Mouse (Mus musculus) spleen, postnatal 4 days (tissue): ENCODE data around the gene Prl7b1.

Source experiments
- DNase-seq, 2 experiments: peaks; one replicate each; pipeline ENCODE4 v3.0.0; 2022; ENCODE audit warnings: low spot score in 2 of 2

Gene Prl7b1

DNA sequence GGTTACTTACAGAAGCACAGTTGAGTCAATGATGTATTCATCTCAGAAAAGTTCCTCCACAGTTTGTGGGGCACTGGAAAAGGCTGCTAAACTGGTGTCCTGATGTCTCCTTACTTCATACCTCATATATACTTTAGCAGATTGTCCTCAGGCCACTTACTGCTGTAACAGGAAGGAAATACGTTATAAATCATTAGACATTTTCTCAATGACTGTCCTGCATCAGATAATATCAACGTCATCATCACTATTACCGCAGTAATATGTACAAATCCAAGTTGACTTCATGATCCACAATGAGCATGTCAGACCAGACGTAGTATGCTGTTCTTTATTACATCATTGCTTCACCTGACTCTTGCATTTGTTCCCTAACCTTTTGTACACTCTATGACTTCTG, at the start of gene Prl7b1:
Gene Prl7b1, minus strand, starts transcription at position 101 of the 400 bp plus-strand sequence.
- DNase-seq = no peak

DNA sequence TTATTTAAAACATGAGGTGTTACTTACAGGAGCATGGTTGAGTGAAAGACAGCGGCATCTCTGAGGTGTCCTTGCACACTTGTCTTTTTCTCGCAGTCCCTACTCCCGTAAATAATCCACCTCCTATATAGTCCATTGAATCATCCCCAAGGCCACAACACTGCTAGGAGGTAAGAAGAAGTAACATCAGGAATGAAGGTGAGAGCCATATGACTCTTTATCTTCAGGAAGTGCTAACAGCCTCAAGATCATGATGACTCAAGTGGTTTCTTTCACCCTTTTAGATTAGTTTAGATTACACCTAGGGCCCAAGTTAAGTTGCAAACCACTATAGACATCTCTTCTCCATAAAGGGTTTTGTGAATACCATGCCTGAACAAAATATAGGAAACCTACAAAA, 32.0 kb upstream of the Prl7b1 start, which contains the start of gene Prl7a1:
Gene Prl7a1, minus strand, starts transcription at position 101 of the 400 bp plus-strand sequence.
- no peak for DNase-seq

DNA sequence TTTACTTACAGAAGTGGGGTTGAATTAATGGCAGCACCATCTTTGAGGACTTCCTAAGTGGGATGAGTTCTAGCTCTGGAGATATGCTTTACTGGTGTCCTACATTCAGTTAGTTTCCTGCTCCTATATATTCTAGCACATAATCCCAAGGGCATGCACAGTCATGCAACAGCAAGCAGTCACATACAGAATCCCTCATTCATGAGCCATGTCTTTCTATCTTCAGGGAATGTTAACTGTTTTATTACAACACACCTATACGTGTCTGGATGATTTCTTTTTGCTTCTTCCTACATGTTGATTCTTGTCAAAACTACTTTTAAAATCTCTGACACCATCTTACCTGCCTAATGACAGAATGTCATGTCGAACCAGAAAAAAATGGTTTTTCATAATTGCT, 28.3 kb downstream of the Prl7b1 start, which contains the start of gene Prl8a1:
Gene Prl8a1, minus strand, starts transcription at position 101 of the 400 bp plus-strand sequence.
- no peak for DNase-seq

DNA sequence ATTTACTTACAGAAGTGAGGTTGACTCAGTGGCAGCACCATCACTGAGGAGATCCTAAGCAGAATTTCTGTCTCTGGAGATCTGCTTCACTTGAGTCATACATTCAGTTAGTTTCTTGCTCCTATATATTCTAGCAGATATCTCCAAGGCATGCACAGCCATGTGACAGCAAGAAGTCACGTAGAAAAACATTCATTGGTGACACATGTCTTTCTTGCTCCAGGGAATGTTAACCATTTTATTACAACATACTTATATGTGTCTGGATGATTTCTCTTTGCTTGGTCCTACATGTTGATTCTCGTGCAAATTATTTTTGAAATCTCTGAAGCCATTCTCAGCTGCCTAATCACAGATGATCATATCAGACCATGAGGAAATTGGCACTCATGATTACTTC, 45.9 kb downstream of the Prl7b1 start, which contains the start of gene Prl8a9:
Gene Prl8a9, minus strand, starts transcription at position 101 of the 400 bp plus-strand sequence.
- no peak for DNase-seq

DNA sequence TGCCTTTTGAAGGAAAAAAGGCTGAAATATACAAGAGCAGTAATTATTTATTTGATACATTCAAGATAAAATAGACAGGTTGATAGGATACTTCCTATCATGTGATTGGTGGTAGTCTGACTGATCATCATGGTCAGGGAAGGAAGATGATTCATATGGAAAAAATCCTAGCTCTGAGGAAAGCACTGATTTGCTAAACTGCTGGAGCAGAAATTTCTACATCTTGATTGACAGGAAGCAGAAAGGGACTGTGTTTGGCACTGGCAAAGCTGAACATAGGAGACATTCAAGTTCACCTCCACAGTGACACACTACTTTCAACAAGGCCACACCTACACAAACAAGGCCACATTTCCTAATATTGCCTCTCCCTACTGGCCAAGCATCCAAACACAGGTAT, 57.0 kb downstream of the Prl7b1 start:
- DNase-seq = no peak
